Mouse (Mus musculus): ENCODE measurements around the gene Mdk. TPM values are rescaled to one million over a fixed set of nuclear protein-coding genes. Genes with fewer than 3 reads are reported as not detected.

Mdk gene
- 17.6 and 28.7 TPM in 2 replicates for polyA plus RNA-seq (2012; rRNA removed)

GRCm38 (mm10) chr2:91932160-91932711, at the start of gene Mdk:
TSS of gene Mdk (minus strand) at chr2:91932297.

DNA sequence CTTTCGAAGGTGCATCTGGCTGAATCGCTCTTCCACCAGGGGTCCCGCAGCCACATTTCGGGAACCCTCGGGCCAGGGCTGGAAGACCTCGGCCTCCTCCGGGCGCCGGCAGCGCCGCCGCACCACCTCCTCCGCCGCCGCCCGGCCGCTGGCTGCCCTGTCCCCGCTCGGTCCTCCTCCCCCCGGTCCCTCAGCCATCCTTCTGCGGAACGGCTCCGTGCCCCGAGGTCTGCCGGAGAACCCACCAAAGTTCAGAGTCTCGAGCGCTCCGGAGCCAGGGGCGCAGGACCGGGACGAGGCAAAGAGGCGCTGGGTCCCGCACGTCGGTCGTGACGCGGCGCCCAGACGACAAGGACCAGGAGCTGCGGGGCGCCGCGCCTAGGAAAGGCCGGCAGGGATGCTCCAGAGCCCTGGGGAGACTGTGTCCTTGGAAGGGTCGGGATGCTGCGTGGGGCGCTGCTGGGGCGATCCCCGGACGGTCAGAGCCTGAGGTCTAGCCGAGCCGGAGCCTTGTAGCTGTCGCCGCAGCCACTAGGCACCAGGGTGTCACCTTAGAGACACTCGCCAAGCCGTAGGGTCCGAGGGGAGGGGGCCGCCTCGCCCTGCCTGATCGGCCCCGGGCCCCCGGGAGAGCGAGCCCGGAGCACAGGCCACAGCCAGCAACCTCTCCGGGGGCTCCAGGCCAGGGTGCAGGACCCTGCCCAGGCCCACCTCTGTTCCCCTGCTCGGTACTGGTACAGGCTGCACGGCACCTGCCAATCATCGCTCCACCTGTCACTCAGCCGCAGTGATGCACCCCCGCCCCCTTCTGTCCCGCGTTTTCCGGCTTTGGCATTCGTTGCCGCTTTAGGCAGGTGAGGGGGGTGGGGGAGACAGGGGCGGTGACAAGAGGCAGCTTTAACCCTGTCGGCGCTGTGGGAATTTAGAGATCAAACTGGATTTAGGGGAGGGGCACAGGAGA, 43.8 kb upstream of the Mdk start, which contains the start of gene Dgkz:
TSS of gene Dgkz (minus strand) at position 284 of the 961 bp plus-strand sequence.

GRCm38 (mm10) chr2:91945483-91945882, 13.4 kb upstream of the Mdk start, which contains the start of gene Gm9821:
TSS of gene Gm9821 (plus strand) at chr2:91945703.

GRCm38 (mm10) chr2:91926949-91927348, 5.1 kb downstream of the Mdk start, which contains the start of gene Chrm4:
TSS of gene Chrm4 (plus strand) at chr2:91927249.

Other genes starting within 250 kb of the Mdk start
- gene Atg13, start 221.7 kb downstream of the Mdk start, polyA plus RNA-seq (2012; rRNA removed): 7.2 and 7.9 TPM in 2 replicates
- gene Harbi1, start 221.4 kb downstream of the Mdk start, polyA plus RNA-seq (2012; rRNA removed): 2.4 and 2.7 TPM in 2 replicates
- 3.4 and 4.0 TPM in 2 replicates for gene Ambra1, start 202.2 kb downstream of the Mdk start, polyA plus RNA-seq (2012; rRNA removed)
- 0.06 and 0.14 TPM in 2 replicates for gene Chrm4, start 5.0 kb downstream of the Mdk start, polyA plus RNA-seq (2012; rRNA removed)
- gene Gm9821, start 13.4 kb upstream of the Mdk start, polyA plus RNA-seq (2012; rRNA removed): 0.05 and 0.06 TPM in 2 replicates
- gene Dgkz, start 43.6 kb upstream of the Mdk start, polyA plus RNA-seq (2012; rRNA removed): 53.2 and 58.1 TPM in 2 replicates
- 0.62 and 0.63 TPM in 2 replicates for gene Creb3l1, start 92.2 kb upstream of the Mdk start, polyA plus RNA-seq (2012; rRNA removed)
- gene Phf21a, start 160.8 kb upstream of the Mdk start, polyA plus RNA-seq (2012; rRNA removed): 4.2 and 5.3 TPM in 2 replicates

Data from liver, embryonic 14 days (tissue).